ENCODE assay signal across 8 mouse cellular contexts in the genomic region with DNA sequence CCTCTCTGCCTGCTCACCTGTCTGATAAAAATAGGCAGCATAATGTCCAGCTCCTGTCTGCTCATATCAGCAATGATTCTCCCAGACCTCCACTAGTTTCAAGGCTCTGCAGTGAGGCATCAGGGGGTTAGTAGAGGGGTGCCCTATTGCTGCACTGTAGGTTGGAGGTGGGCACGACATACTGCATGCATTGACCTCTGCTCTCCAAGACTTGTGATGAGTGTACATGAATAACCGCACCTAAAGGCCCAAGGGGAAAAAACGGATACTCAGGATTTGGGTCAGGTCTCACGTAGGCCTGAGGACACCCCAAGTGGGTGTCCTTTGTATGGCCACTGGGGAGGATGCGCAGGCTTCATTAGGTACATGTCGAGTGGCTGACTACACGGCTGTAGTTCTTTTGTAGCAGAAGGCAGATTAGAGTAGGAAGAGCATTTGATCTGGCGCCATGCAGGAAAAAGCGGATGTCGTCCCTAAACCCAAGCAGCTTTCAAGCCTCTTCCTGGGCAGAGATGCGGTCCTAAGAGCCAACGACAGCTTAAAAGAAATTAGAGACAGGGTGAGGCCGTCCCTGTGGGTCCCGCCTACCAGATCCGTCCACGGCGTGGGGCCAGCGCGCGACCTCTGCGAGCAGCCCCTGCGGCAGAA. TPM values are rescaled to one million over a fixed set of nuclear protein-coding genes. Genes with fewer than 3 reads are reported as not detected.
DNase-seq lines count a peak whose midpoint lies in the region; ATAC-seq and TF ChIP-seq lines count a peak whose summit lies in the region.

No protein-coding gene starts in this region.

- TF ChIP-seq CTCF in MEL (IDR thresholded peaks at IDR 0.05 in 2 of 3, conservative IDR thresholded peaks at IDR 0.05 in 1 of 3; ENCODE audit: control insufficient read depth in 1 of 3, insufficient read depth in 1 of 3, low read depth in 2 of 3, low read length in 3 of 3, poor library complexity in 1 of 3, severe bottlenecking in 1 of 3) = no peak

- H3K79me2 ChIP-seq in MEL (ENCODE audit: control insufficient read depth, insufficient read depth, low read length, poor library complexity) = peaks cover 3% of the 10 kb centered on the region; the same call in 1 of the 2 replicates
- H3K79me2 ChIP-seq in macrophage (ENCODE audit: inconsistent target) = no peaks in the 10 kb centered on the region

- peak overlapping the region; percentile 64 for H3K9ac ChIP-seq in heart, embryonic 15.5 days
- H3K9ac ChIP-seq in MEL (ENCODE audit: control insufficient read depth, low read depth, low read length, poor library complexity, severe bottlenecking) = peak overlapping the region; percentile 77
- peak overlapping the region; percentile 62 for H3K9ac ChIP-seq in forebrain, embryonic 16.5 days (replicated peaks; ENCODE audit: low read depth, low read length)

- H3K4me3 ChIP-seq in heart, embryonic 15.5 days = peak overlapping the region; percentile 100
- H3K4me3 ChIP-seq in MEL (ENCODE audit: control insufficient read depth in 1 of 2, insufficient read depth in 1 of 2, low read depth in 2 of 2, low read length in 2 of 2) = peak overlapping the region; percentile 67 to 83
- H3K4me3 ChIP-seq in forebrain, embryonic 16.5 days (replicated peaks; ENCODE audit: low read length) = peak overlapping the region; percentile 91
- peak overlapping the region; percentile 26 for H3K4me3 ChIP-seq in macrophage (ENCODE audit: inconsistent target)

- no peaks in the 10 kb centered on the region for H3K9me3 ChIP-seq in heart, embryonic 15.5 days (replicated peaks)
- no peaks in the 10 kb centered on the region for H3K9me3 ChIP-seq in MEL (replicated peaks; ENCODE audit: insufficient read depth, low read length)
- no peaks in the 10 kb centered on the region for H3K9me3 ChIP-seq in forebrain, embryonic 16.5 days (ENCODE audit: control insufficient read depth, low read length)

- peaks cover 15% of the 10 kb centered on the region for H3K36me3 ChIP-seq in heart, embryonic 15.5 days
- H3K36me3 ChIP-seq in MEL (ENCODE audit: control insufficient read depth in 1 of 2, insufficient read depth in 2 of 2, low read length in 2 of 2) (peaks cover 0 to 11% of the 10 kb centered on the region in 2 experiments; a peak in 2 of 4 replicates), macrophage (ENCODE audit: inconsistent target) (no peaks in the 10 kb centered on the region)
- H3K36me3 ChIP-seq in forebrain, embryonic 16.5 days (ENCODE audit: control insufficient read depth, insufficient read depth) = peaks cover 14% of the 10 kb centered on the region

- no peaks in the 10 kb centered on the region for H3K27me3 ChIP-seq in heart, embryonic 15.5 days
- no peaks in the 10 kb centered on the region for H3K27me3 ChIP-seq in MEL (ENCODE audit: control insufficient read depth in 1 of 2, insufficient read depth in 2 of 2, low read length in 2 of 2)
- H3K27me3 ChIP-seq in forebrain, embryonic 16.5 days (replicated peaks; ENCODE audit: control insufficient read depth, insufficient read depth, low read length) = no peaks in the 10 kb centered on the region

- no peak for ATAC-seq in heart, embryonic 15.5 days (replicated peaks; ENCODE audit: insufficient number of reproducible peaks, insufficient read depth, low FRiP score, low read depth)
- peak; percentile 7; the same call in 1 of the 2 replicates for ATAC-seq in forebrain, embryonic 16.5 days

- no peak for TF ChIP-seq EP300 in MEL (IDR thresholded peaks at IDR 0.05; ENCODE audit: low read depth in 1 of 2, low read length in 2 of 2)

- TF ChIP-seq RAD21 in MEL (IDR thresholded peaks at IDR 0.05; ENCODE audit: low read depth, low read length) = no peak

- H3K27ac ChIP-seq in heart, embryonic 15.5 days = peak overlapping the region; percentile 91
- peak overlapping the region; percentile 58 for H3K27ac ChIP-seq in MEL (ENCODE audit: control insufficient read depth, low read depth, low read length)
- peak overlapping the region; percentile 60 for H3K27ac ChIP-seq in forebrain, embryonic 16.5 days (ENCODE audit: low read length)
- H3K27ac ChIP-seq in macrophage = 0 out of 2 replicates have a peak overlapping the region, but pooled peaks have one; percentile 21

- no peak for DNase-seq in heart, adult 8-10 months (ENCODE audit: low spot score)
- DNase-seq in MEL (ENCODE audit: low read depth, low spot score) = no peak
- no peak for DNase-seq in spleen, postnatal 14 days (ENCODE audit: low spot score in 2 of 2)
- DNase-seq in frontal cortex, postnatal 25 days (ENCODE audit: low spot score in 2 of 2) = no peak
- DNase-seq in embryo, embryonic 10.5 days (ENCODE audit: low spot score) = no peak

- H3K4me1 ChIP-seq in heart, embryonic 15.5 days (replicated peaks) = peaks cover 43% of the 10 kb centered on the region
- H3K4me1 ChIP-seq in MEL (ENCODE audit: control insufficient read depth in 1 of 2, insufficient read depth in 2 of 2, low read length in 2 of 2) = peaks cover under 1 to 20% of the 10 kb centered on the region in 2 experiments; a peak in 3 of 4 replicates
- H3K4me1 ChIP-seq in forebrain, embryonic 16.5 days (replicated peaks; ENCODE audit: control insufficient read depth, insufficient read depth, low read length) = peaks cover 18% of the 10 kb centered on the region

- peak in 1 of 2 experiments; percentile 55; a peak in 3 of 4 replicates for TF ChIP-seq POLR2A in MEL (IDR thresholded peaks at IDR 0.05; ENCODE audit: control insufficient read depth in 1 of 2, insufficient read depth in 1 of 2, low read depth in 1 of 2, low read length in 2 of 2, poor library complexity in 1 of 2)

- peak overlapping the region; percentile 66 for H3K4me2 ChIP-seq in heart, embryonic 15.5 days
- H3K4me2 ChIP-seq in forebrain, embryonic 16.5 days (ENCODE audit: low read length) = peak overlapping the region; percentile 79

- 4% methylated on average over 22 of the region's 22 CpGs for WGBS in heart, embryonic 15.5 days
- 2% methylated on average over 22 of the region's 22 CpGs for WGBS in forebrain, embryonic 16.5 days
- 9% methylated on average over 21 of the region's 22 CpGs for WGBS in macrophage (ENCODE audit: missing documents)

TF ChIP-seq in MEL, 35 proteins besides CTCF, POLR2A, EP300 and RAD21:
- TF ChIP-seq GABPA (IDR thresholded peaks at IDR 0.05; ENCODE audit: low read depth, low read length) (no peak), ZKSCAN1 (IDR thresholded peaks at IDR 0.05; ENCODE audit: low read depth, low read length) (no peak), NELFE (IDR thresholded peaks at IDR 0.05; ENCODE audit: low read depth, low read length) (no peak), TCF12 (IDR thresholded peaks at IDR 0.05; ENCODE audit: low read depth, low read length) (0 out of 2 replicates have a peak, but pooled peaks have one; percentile 2)

RNA-seq across cellular contexts. Expression of a gene that starts 0.5 kb away (rescaled TPM):
- polyA plus RNA-seq in heart, embryonic 15.5 days (2015; fragmentation: Nextera tagmentation; extraction: Ambion mirVana) = 17.7 and 18.4 TPM in 2 replicates
- 10 to 100 TPM in 3 of 4 experiments, 1 to 10 TPM in 1; 7.9 to 11.9 (median 11.1) TPM for total RNA-seq in heart, adult 8-10 months (2022)
- total RNA-seq in MEL (2012; rRNA removed) = 1.8 and 2.4 TPM in 2 replicates
- polyA plus RNA-seq in MEL (2012; ENCODE audit: insufficient read depth in 1 of 2, insufficient read length in 2 of 2, low read depth in 1 of 2, low replicate concordance in 2 of 2, missing spikeins in 1 of 2) = 1 to 10 TPM in 1 of 2 experiments, not detected in 1; 7.2 TPM
- 19.1 and 20.1 TPM in 2 replicates for polyA plus RNA-seq in forebrain, embryonic 16.5 days (2015; fragmentation: Nextera tagmentation; extraction: Ambion mirVana)
- total RNA-seq in macrophage (2018; cell fraction: chromatin; rRNA removed) = 1 to 10 TPM in 19 of 26 experiments, under 1 TPM in 7; 0.46 to 4.9 (median 1.4) TPM
- total RNA-seq in macrophage (2018; cell fraction: cytosol; rRNA removed) = 1 to 10 TPM in 23 of 26 experiments, under 1 TPM in 3; 0.91 to 7.4 (median 1.8) TPM
- total RNA-seq in macrophage (2018; cell fraction: nucleus; rRNA removed) = 1 to 10 TPM in 25 of 26 experiments, under 1 TPM in 1; 0.94 to 7.8 (median 1.8) TPM
- 2.1 to 3.6 TPM (median 3.3 TPM) in 3 replicates for polyA plus RNA-seq in macrophage (2018)

RNA-seq across cellular contexts. Expression of a gene that starts 31.1 kb away (rescaled TPM):
- polyA plus RNA-seq in heart, embryonic 15.5 days (2015; fragmentation: Nextera tagmentation; extraction: Ambion mirVana) = 1.4 TPM in 2 replicates
- 1 to 10 TPM; 3.3 to 5.6 (median 4.7) TPM for total RNA-seq in heart, adult 8-10 months (2022)
- total RNA-seq in MEL (2012; rRNA removed) = not detected in 2 replicates
- polyA plus RNA-seq in MEL (2012; ENCODE audit: insufficient read depth in 1 of 2, insufficient read length in 2 of 2, low read depth in 1 of 2, low replicate concordance in 2 of 2, missing spikeins in 1 of 2) (not detected), macrophage (2018) (not detected in 3 replicates)
- polyA plus RNA-seq in forebrain, embryonic 16.5 days (2015; fragmentation: Nextera tagmentation; extraction: Ambion mirVana) = 2.1 TPM in 2 replicates
- 1 to 10 TPM in 1 of 26 experiments, not detected in 25; 1.1 TPM for total RNA-seq in macrophage (2018; cell fraction: chromatin; rRNA removed)
- not detected for total RNA-seq in macrophage (2018; cell fraction: cytosol; rRNA removed)
- not detected for total RNA-seq in macrophage (2018; cell fraction: nucleus; rRNA removed)

RNA-seq across cellular contexts. Expression of a gene that starts 57.5 kb away (rescaled TPM):
- polyA plus RNA-seq in heart, embryonic 15.5 days (2015; fragmentation: Nextera tagmentation; extraction: Ambion mirVana) = 208 and 223 TPM in 2 replicates
- 1 to 10 TPM; 1.3 to 3.3 (median 2.3) TPM for total RNA-seq in heart, adult 8-10 months (2022)
- 81.2 and 88.2 TPM in 2 replicates for total RNA-seq in MEL (2012; rRNA removed)
- polyA plus RNA-seq in MEL (2012; ENCODE audit: insufficient read depth in 1 of 2, insufficient read length in 2 of 2, low read depth in 1 of 2, low replicate concordance in 2 of 2, missing spikeins in 1 of 2) (100 to 1,000 TPM; 127 to 158 TPM), macrophage (2018) (1.3 to 36.1 TPM (median 10.5 TPM) in 3 replicates)
- 138 and 169 TPM in 2 replicates for polyA plus RNA-seq in forebrain, embryonic 16.5 days (2015; fragmentation: Nextera tagmentation; extraction: Ambion mirVana)
- total RNA-seq in macrophage (2018; cell fraction: chromatin; rRNA removed) = 10 to 100 TPM in 2 of 26 experiments, 1 to 10 TPM in 18, under 1 TPM in 4, not detected in 2; 0.38 to 14.6 (median 3.1) TPM
- total RNA-seq in macrophage (2018; cell fraction: cytosol; rRNA removed) = 1 to 10 TPM; 2.1 to 9.9 (median 4.3) TPM
- 10 to 100 TPM in 1 of 26 experiments, 1 to 10 TPM in 22, under 1 TPM in 3; 0.59 to 57.8 (median 1.9) TPM for total RNA-seq in macrophage (2018; cell fraction: nucleus; rRNA removed)

Comparison
In these comparisons a context has a peak if more than half of its experiments do, and no peak if none do; other contexts are left out.
1. H3K27ac ChIP-seq: peak in every context shown above with its lines; median percentile 91 in heart, embryonic 15.5 days; 60 in forebrain, embryonic 16.5 days; 58 in MEL; 21 in macrophage.
2. H3K4me3 ChIP-seq: peak in every context shown above with its lines; median percentile 100 in heart, embryonic 15.5 days; 91 in forebrain, embryonic 16.5 days; 75 in MEL; 26 in macrophage.